Mouse (Mus musculus) heart, postnatal 10 days (tissue): ENCODE measurements at regions not wholly inside any gene's neighbourhood (a gene's known extent, or its start where the extent isn't known, plus 50 kb on each side); places are given as distances from the start of the nearest gene placed in this dataset.
A peak's percentile ranks its signal among the peaks of the same experiment; 100 is the strongest.

ENCODE experiments used
- DNase-seq, 2 experiments: peaks; one replicate each; pipeline ENCODE4 v3.0.0; 2021
- intact Hi-C: fragments of 180-260 bp; cut with DNase I; formaldehyde crosslinking; loops from one replicate; pipeline ENCODE4 v1.15.1; 2025

GRCm38 (mm10) chr17:89802148-89802547 is 108.1 kb downstream of the Gm10184 start:
- no peak for DNase-seq
- intact Hi-C loops = no loop called here

GRCm38 (mm10) chr17:89777570-89777969 is 132.7 kb downstream of the Gm10184 start:
- DNase-seq = no peak
- intact Hi-C loops = no loop called here

GRCm38 (mm10) chr17:89766229-89766875 is 143.9 kb downstream of the Gm10184 start:
- DNase-seq = peak; percentile 2 to 3
- intact Hi-C loops = no loop called here

GRCm38 (mm10) chr17:89737418-89737817 is 172.8 kb downstream of the Gm10184 start:
- DNase-seq = no peak
- intact Hi-C loops = loop anchor here (10.0 kb wide), 1 partner anchor 767 kb away; no protein-coding TSS in a partner anchor

GRCm38 (mm10) chr17:89725534-89725933 is 184.7 kb downstream of the Gm10184 start:
- intact Hi-C loops = no loop called here
- no peak for DNase-seq

GRCm38 (mm10) chr17:89681798-89682197 is 228.5 kb downstream of the Gm10184 start:
- intact Hi-C loops = no loop called here
- DNase-seq = no peak

GRCm38 (mm10) chr17:89658326-89658725 is 251.9 kb downstream of the Gm10184 start:
- intact Hi-C loops = no loop called here

GRCm38 (mm10) chr17:89656211-89656610 is 254.0 kb downstream of the Gm10184 start:
- intact Hi-C loops = no loop called here
- no peak for DNase-seq

More at GRCm38 (mm10) chr17:89658326-89658725, 251.9 kb downstream of the Gm10184 start:
- no peak for DNase-seq

GRCm38 (mm10) chr17:89654089-89654813 is 256.0 kb downstream of the Gm10184 start:
- DNase-seq = peak; percentile 8 to 41
- intact Hi-C loops = loop anchor here (1.0 to 2.0 kb wide), 2 partner anchors 847 to 931 kb away; no protein-coding TSS in a partner anchor

GRCm38 (mm10) chr17:89646000-89646399 is 264.2 kb downstream of the Gm10184 start:
- intact Hi-C loops = no loop called here
- DNase-seq = no peak
